Mouse (Mus musculus) right cerebral cortex, postnatal 4 days (tissue): ENCODE results near the gene Uck1.

ENCODE experiments used
- DNase-seq: peaks from one replicate; pipeline ENCODE4 v3.0.0-alpha.2; 2022

Uck1 gene

DNA sequence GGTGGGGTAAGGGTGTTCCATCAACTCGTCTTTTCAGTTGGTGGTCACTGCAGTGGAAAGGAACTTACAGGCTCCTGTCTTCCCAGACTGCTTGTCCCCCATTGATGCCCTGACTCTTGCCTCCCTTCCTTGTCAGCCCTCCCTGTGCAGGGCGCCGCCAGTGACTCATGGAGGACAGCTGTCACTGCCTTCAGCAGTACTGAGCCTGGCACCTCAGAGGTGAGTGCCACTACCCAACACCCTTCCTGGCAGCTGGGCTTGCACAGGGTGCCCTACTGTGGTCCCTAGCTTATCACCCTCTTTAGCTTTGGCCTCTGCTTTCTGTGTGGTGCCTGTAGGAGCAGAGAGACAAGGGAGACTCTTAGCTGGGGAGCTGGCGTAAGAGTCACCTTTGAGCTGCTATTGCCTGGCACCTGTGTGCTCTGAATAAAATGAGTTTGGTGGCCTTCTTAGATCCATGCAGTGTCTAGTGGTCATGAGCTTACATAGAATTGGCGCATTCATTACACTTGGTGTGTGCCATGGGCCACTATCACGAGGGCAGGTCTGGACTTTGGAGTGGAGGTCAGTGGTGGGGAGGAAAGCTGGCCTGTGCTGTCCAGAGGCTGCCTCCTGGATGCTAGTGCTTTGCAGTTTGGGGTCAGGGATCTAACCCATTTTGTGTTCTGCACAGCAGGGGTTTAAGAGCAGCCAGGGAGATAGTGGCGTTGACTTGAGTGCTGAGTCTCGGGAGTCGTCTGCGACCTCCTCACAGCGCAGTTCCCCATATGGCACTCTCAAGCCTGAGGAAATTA, 41.2 kb downstream of the Uck1 start:
- DNase-seq = no peak

DNA sequence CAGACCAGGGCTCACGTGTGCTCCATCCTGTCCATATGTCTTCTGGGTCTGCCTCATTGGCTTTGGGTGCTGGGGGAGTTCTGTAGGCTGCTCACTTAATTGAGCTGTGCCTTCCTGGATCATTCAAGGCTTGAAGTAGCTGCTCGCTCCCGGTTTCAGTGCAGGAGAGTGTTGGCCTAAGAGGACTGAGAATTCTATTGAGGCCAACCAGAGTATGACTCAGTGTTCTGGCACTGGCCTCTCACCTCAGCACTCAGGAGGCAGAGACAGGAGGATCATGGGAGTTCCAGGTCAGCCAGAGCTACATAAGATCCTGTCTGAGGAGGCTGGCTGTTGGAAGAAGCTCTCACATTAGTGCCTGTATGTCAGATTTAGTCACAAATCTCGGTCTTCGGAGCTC, 41.8 kb downstream of the Uck1 start:
- no peak for DNase-seq

DNA sequence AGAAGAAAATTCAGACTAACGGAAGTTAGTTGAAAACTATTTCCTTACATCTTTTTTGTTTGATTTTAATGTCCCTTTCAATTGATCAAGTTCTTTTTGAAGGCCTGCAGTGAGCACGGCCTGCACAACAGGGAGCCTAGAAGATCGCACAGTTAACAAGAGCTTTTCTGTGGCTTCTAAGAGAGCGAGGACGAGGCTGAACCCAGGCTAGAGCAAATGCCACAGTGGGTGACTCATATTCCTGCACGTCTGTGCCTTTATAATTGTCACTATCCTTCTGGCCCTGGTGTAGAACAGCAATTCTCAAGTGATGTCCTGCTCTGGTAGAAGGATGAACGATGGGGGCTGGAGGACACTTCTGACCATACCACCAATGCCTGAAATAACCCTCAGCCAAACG, 42.3 kb downstream of the Uck1 start:
- no peak for DNase-seq

DNA sequence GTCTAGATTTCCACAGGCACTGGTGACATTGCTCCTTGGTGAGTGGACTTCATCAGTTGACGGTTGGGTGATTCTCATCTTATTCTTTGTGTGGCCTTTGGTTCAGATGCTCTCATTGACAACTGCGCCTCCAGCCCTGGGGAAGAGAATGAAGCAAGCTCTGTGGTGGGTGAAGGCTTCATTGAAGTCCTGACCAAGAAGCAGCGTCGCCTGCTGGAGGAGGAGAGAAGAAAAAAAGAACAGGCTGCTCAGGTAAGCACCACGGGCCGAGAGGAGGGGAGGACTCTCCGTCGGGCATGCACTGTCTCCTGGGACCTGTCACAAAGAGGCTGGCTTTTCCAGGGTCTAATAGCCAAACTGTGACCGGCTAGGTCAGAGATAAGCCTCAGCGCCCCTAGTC, 43.5 kb downstream of the Uck1 start:
- DNase-seq = no peak

- DNase-seq = no peak
These were observed 44.4 kb downstream of the Uck1 start for GRCm38 (mm10) chr2:32215576-32215975.

GRCm38 (mm10) chr2:32213000-32213399, 47.0 kb downstream of the Uck1 start:
- peak; percentile 22 for DNase-seq

DNA sequence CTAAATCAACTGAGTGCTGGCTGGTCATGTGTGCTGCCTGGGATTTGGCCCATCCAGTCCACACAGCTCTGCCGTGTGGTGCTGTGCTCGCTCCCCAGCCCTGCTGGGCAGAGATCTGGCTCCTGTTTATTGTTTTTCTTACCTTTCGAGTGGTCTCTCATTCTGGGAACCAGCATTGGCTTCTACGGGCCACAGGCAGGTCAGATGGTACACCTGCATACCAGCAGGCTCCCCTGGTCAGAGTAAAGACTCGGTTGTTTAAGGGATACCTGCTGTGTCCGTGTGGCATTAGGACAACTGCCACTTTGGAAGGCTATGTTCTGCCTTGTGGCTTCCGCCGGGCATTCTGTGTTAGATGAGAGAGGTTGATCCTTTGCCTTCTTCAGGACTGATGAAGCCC, 48.3 kb downstream of the Uck1 start:
- no peak for DNase-seq

- DNase-seq = no peak
These were observed 52.3 kb downstream of the Uck1 start for GRCm38 (mm10) chr2:32207682-32208081.
